Mouse (Mus musculus): ENCODE results near the gene Sema6d. TPM values are rescaled to one million over a fixed set of nuclear protein-coding genes. Genes with fewer than 3 reads are reported as not detected.

The Sema6d gene
- polyA plus RNA-seq, 1 experiment, result 0.60 TPM

GRCm38 (mm10) chr2:124472674-124473507, 383.1 kb downstream of the Sema6d start:
- no peak overlapping the region for H3K9ac ChIP-seq (ENCODE audit: low read depth, poor library complexity, severe bottlenecking)
- TF ChIP-seq CTCF (IDR thresholded peaks at IDR 0.05; ENCODE audit: low read depth, low read length) (no peak), POLR2A (IDR thresholded peaks at IDR 0.05; ENCODE audit: insufficient read depth, low read length) (no peak)
- H3K27me3 ChIP-seq (ENCODE audit: control insufficient read depth, insufficient read depth, low read length, poor library complexity, severe bottlenecking), result no peaks in the 10 kb centered on the region
- H3K4me3 ChIP-seq (ENCODE audit: low read depth, low read length), result no peak overlapping the region
- H3K36me3 ChIP-seq (ENCODE audit: control insufficient read depth, insufficient read depth, low read length, poor library complexity, severe bottlenecking), result no peaks in the 10 kb centered on the region
- H3K9me3 ChIP-seq (replicated peaks; ENCODE audit: control insufficient read depth, insufficient read depth, low read length, poor library complexity, severe bottlenecking), result no peaks in the 10 kb centered on the region
- H3K27ac ChIP-seq (ENCODE audit: insufficient read depth, low read length), result no peak overlapping the region
- no peaks in the 10 kb centered on the region for H3K4me1 ChIP-seq (ENCODE audit: control insufficient read depth, insufficient read depth, low read length)

DNA sequence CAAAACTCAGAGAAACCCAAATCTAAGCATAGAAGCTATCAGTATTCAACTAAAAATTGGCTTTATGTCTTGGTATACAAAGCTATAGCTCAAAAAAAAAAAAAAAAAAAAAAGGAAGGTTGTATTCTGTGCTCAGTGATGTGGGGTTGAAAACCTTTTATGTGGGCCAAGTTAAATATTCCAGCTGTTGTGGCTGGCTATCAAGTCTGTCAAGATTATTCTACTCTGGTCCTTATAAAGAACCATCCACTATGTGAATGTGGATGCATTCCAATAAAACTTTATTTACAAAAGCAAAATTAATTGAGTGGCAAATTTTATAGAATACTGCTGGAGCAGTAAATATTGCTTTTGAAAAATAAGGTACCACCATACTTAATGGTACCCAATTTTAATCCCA, 388.1 kb downstream of the Sema6d start:
- Histone ChIP-seq H3K36me3 (ENCODE audit: control insufficient read depth, insufficient read depth, low read length, poor library complexity, severe bottlenecking) (no peaks in the 10 kb centered on the region), H3K27me3 (ENCODE audit: control insufficient read depth, insufficient read depth, low read length, poor library complexity, severe bottlenecking) (no peaks in the 10 kb centered on the region), H3K4me1 (ENCODE audit: control insufficient read depth, insufficient read depth, low read length) (no peaks in the 10 kb centered on the region), H3K9me3 (replicated peaks; ENCODE audit: control insufficient read depth, insufficient read depth, low read length, poor library complexity, severe bottlenecking) (no peaks in the 10 kb centered on the region), H3K9ac (ENCODE audit: low read depth, poor library complexity, severe bottlenecking) (no peak overlapping the region), H3K4me3 (ENCODE audit: low read depth, low read length) (no peak overlapping the region), H3K27ac (ENCODE audit: insufficient read depth, low read length) (no peak overlapping the region)
- TF ChIP-seq CTCF (IDR thresholded peaks at IDR 0.05; ENCODE audit: low read depth, low read length), result no peak
- TF ChIP-seq POLR2A (IDR thresholded peaks at IDR 0.05; ENCODE audit: insufficient read depth, low read length), result no peak
- no peak for TF ChIP-seq EP300 (IDR thresholded peaks at IDR 0.05; ENCODE audit: insufficient read depth, low read depth, low read length)

- H3K27ac ChIP-seq (ENCODE audit: insufficient read depth, low read length), result no peak overlapping the region
- no peak overlapping the region for H3K9ac ChIP-seq (ENCODE audit: low read depth, poor library complexity, severe bottlenecking)
- no peaks in the 10 kb centered on the region for H3K27me3 ChIP-seq (ENCODE audit: control insufficient read depth, insufficient read depth, low read length, poor library complexity, severe bottlenecking)
- TF ChIP-seq CTCF (IDR thresholded peaks at IDR 0.05; ENCODE audit: low read depth, low read length) (no peak), EP300 (IDR thresholded peaks at IDR 0.05; ENCODE audit: insufficient read depth, low read depth, low read length) (no peak)
- H3K9me3 ChIP-seq (replicated peaks; ENCODE audit: control insufficient read depth, insufficient read depth, low read length, poor library complexity, severe bottlenecking), result no peaks in the 10 kb centered on the region
- no peak overlapping the region for H3K4me3 ChIP-seq (ENCODE audit: low read depth, low read length)
- H3K4me1 ChIP-seq (ENCODE audit: control insufficient read depth, insufficient read depth, low read length), result no peaks in the 10 kb centered on the region
- no peaks in the 10 kb centered on the region for H3K36me3 ChIP-seq (ENCODE audit: control insufficient read depth, insufficient read depth, low read length, poor library complexity, severe bottlenecking)
These were observed 388.8 kb downstream of the Sema6d start for GRCm38 (mm10) chr2:124478526-124478925.

DNA sequence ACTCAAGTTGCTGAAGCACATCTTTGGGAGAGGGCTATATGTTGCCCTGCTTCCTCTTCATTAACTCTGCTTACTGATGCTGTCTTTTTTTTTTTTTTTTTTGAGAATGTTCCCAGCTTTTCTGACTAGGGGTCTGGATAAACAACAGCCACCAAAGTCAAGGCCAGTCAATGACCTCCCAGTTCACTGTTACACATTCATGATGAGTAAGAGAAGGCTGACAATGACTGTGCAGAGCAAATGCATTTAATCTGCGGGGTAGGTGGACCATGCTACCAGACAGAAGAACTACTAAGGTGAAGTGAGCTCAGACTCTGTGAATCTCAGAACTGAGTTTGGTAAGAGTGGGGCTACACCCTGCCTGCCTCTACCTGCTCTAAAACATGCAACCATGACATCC, 396.0 kb downstream of the Sema6d start:
- Histone ChIP-seq H3K4me3 (ENCODE audit: low read depth, low read length) (no peak overlapping the region), H3K9ac (ENCODE audit: low read depth, poor library complexity, severe bottlenecking) (no peak overlapping the region), H3K27ac (ENCODE audit: insufficient read depth, low read length) (no peak overlapping the region), H3K27me3 (ENCODE audit: control insufficient read depth, insufficient read depth, low read length, poor library complexity, severe bottlenecking) (no peaks in the 10 kb centered on the region), H3K4me1 (ENCODE audit: control insufficient read depth, insufficient read depth, low read length) (no peaks in the 10 kb centered on the region), H3K9me3 (replicated peaks; ENCODE audit: control insufficient read depth, insufficient read depth, low read length, poor library complexity, severe bottlenecking) (no peaks in the 10 kb centered on the region), H3K36me3 (ENCODE audit: control insufficient read depth, insufficient read depth, low read length, poor library complexity, severe bottlenecking) (no peaks in the 10 kb centered on the region)
- TF ChIP-seq POLR2A (IDR thresholded peaks at IDR 0.05; ENCODE audit: insufficient read depth, low read length) (no peak), EP300 (IDR thresholded peaks at IDR 0.05; ENCODE audit: insufficient read depth, low read depth, low read length) (no peak), CTCF (IDR thresholded peaks at IDR 0.05; ENCODE audit: low read depth, low read length) (no peak)

- Histone ChIP-seq H3K4me1 (ENCODE audit: control insufficient read depth, insufficient read depth, low read length) (no peaks in the 10 kb centered on the region), H3K27ac (ENCODE audit: insufficient read depth, low read length) (no peak overlapping the region), H3K36me3 (ENCODE audit: control insufficient read depth, insufficient read depth, low read length, poor library complexity, severe bottlenecking) (no peaks in the 10 kb centered on the region), H3K27me3 (ENCODE audit: control insufficient read depth, insufficient read depth, low read length, poor library complexity, severe bottlenecking) (no peaks in the 10 kb centered on the region), H3K4me3 (ENCODE audit: low read depth, low read length) (no peak overlapping the region), H3K9ac (ENCODE audit: low read depth, poor library complexity, severe bottlenecking) (no peak overlapping the region), H3K9me3 (replicated peaks; ENCODE audit: control insufficient read depth, insufficient read depth, low read length, poor library complexity, severe bottlenecking) (no peaks in the 10 kb centered on the region)
- no peak for TF ChIP-seq EP300 (IDR thresholded peaks at IDR 0.05; ENCODE audit: insufficient read depth, low read depth, low read length)
- TF ChIP-seq CTCF (IDR thresholded peaks at IDR 0.05; ENCODE audit: low read depth, low read length), result no peak
- no peak for TF ChIP-seq POLR2A (IDR thresholded peaks at IDR 0.05; ENCODE audit: insufficient read depth, low read length)
These were observed 400.4 kb downstream of the Sema6d start for GRCm38 (mm10) chr2:124490010-124490801.

DNA sequence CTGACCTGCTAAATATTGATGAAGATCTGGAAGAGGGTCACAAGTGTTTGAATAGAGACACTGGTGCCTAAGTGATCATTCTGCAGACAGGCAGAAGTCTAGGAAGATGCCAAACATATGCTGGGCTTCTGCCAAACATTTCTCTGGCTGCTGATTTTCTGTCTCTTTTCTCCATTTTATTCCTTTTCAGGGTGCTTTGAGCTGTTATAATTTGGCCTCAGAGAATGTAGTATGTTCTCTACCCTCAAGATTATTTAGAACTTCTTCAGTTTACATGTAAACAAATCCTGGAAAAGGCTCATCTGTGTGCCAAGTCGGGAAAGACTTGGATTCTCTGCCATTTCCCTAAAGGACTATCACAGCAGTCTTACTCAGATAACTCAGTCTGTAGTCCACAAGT, 406.0 kb downstream of the Sema6d start:
- no peak overlapping the region for H3K4me3 ChIP-seq (ENCODE audit: low read depth, low read length)
- H3K9me3 ChIP-seq (replicated peaks; ENCODE audit: control insufficient read depth, insufficient read depth, low read length, poor library complexity, severe bottlenecking), result no peaks in the 10 kb centered on the region
- H3K4me1 ChIP-seq (ENCODE audit: control insufficient read depth, insufficient read depth, low read length), result no peaks in the 10 kb centered on the region
- no peaks in the 10 kb centered on the region for H3K27me3 ChIP-seq (ENCODE audit: control insufficient read depth, insufficient read depth, low read length, poor library complexity, severe bottlenecking)
- H3K9ac ChIP-seq (ENCODE audit: low read depth, poor library complexity, severe bottlenecking), result no peak overlapping the region
- no peaks in the 10 kb centered on the region for H3K36me3 ChIP-seq (ENCODE audit: control insufficient read depth, insufficient read depth, low read length, poor library complexity, severe bottlenecking)
- H3K27ac ChIP-seq (ENCODE audit: insufficient read depth, low read length), result no peak overlapping the region
- TF ChIP-seq CTCF (IDR thresholded peaks at IDR 0.05; ENCODE audit: low read depth, low read length) (no peak), EP300 (IDR thresholded peaks at IDR 0.05; ENCODE audit: insufficient read depth, low read depth, low read length) (no peak), POLR2A (IDR thresholded peaks at IDR 0.05; ENCODE audit: insufficient read depth, low read length) (no peak)

Data from ES-Bruce4 (cell line).